Mouse (Mus musculus) gastrocnemius, postnatal 25 days (tissue): ENCODE data around the gene Axin1. TPM values are rescaled to one million over a fixed set of nuclear protein-coding genes. Genes with fewer than 3 reads are reported as not detected.
"Not testable (repeated sequence)": the region's sequence is repeated elsewhere in the genome, so short reads cannot be mapped to it uniquely, and the experiment has no call there.

ENCODE experiments used
- DNase-seq: peaks from one replicate; pipeline ENCODE4 v3.0.0; 2022
- total RNA-seq, 2 experiments: library from RNA; stranded (reverse); gene quantifications; 1 replicate in 1 of 2; 2 replicates in 1 of 2; pipeline ENCODE4 v1.2.3; 2021

The Axin1 gene
- total RNA-seq, 2 experiments from 2014 or later = 10.8 to 17.2 TPM

GRCm38 (mm10) chr17:26119766-26120710 is 18.4 kb upstream of the Axin1 start:
- no peak for DNase-seq

GRCm38 (mm10) chr17:26122431-26123140 is 15.9 kb upstream of the Axin1 start:
- DNase-seq = no peak

GRCm38 (mm10) chr17:26123267-26123684 is 15.2 kb upstream of the Axin1 start, which contains the start of gene Mrpl28:
Gene Mrpl28 (plus strand): TSS chr17:26123500.
- peak; percentile 91 for DNase-seq

GRCm38 (mm10) chr17:26124560-26124959 is 13.9 kb upstream of the Axin1 start:
- no peak for DNase-seq

DNA sequence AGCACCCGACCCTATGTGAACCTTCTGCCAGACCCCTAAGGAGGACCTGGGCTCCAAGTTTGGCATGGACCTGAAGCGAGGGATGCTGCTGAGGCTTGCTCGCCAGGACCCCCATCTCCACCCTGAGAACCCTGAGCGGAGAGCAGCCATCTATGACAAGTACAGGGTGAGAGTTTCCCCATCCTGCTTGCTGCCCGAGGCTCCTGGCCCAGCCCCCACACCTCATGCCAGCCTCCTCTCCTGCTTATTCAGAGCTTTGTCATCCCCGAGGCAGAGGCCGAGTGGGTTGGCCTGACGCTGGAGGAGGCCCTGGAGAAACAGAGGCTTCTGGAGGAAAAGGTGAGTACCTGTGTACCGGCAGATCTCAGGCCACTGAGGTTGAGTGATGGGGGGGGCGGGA is 13.3 kb upstream of the Axin1 start:
- DNase-seq = no peak

DNA sequence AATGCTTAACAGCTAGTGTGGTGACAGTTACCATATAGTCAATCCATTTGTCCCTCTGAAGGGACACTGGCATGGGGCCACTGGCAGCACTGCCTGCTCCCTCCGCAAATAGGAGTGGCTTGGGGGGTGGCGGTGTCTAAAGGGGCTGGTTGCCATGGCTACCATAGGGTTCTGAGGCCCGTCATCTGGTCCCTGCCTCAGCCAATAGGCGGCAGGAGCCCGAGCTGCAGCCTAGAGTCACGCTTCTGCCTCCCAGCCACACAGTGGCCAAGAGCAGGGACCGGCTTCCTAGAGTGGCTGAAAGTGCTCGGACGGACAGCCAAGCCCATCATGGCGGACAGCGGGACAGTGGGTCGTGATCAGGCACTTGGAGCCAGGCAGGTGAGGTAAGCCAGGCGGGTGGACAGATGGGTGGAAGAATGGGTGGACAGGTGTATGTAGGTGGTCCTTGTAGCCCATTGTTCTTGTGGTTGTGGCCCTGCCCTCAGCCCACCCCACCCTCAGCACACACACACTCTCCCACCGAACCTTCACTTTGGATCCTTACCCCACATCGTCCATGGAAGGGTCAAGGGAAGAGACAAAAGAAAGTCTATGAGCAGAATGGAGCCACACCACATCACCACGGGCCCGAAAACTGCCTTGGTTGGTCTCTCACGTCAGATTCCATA is 7.3 kb upstream of the Axin1 start:
- DNase-seq = no peak

DNA sequence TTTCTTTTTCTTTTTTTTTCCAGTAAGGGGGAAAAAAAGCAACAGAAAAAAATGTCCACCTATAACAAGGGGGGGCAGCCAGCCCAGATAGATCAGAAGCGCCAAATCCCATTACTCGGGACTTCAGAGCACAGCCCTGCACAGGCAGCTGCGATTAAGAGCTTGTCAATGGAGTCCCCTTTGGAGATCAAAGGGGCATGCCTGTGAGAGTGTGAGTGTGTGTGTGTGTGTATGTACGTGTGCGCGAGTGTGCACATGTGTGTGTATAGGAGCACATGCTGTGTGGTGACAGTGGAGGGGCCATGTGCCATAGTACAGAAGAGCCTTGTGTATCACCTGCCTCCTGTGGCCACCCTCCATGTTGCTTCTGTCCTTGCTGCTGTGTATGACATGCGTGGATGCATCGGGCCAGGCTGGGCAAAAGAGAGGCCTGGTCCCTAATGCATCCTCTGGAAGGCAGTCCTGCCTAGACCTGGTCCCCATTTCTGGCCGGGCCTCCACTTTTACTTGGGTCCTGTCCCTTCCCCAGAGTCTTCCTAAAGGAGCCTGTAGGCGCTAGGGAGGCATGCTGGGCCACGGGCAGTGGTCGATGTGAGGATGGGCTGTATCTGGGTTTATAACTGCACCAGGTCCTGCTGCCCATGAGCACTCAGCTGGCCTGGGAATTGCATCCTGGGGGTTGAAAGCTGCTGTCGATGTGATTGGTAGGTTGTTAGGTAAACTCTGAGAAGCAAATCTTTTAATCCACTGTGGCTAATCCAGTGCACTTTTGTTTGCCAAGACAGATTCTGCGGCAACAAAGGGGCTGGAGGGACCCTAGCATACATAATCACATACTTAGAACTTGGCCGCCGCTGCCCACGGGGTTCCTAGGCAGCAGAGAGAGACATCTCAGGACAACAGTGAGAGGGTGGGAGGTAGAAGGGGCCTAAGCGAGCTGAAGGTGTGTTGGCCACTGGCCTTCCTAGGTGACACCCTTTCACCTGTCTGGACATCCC is 6.3 kb upstream of the Axin1 start:
- no peak for DNase-seq

- DNase-seq = no peak
Measured at GRCm38 (mm10) chr17:26137106-26137750, 1.3 kb upstream of the Axin1 start.

GRCm38 (mm10) chr17:26137751-26138130 is 747 bp upstream of the Axin1 start:
- no peak for DNase-seq

GRCm38 (mm10) chr17:26138901-26139381 is 453 bp downstream of the Axin1 start:
- DNase-seq = no peak

GRCm38 (mm10) chr17:26142796-26143195 is 4.3 kb downstream of the Axin1 start:
- DNase-seq = no peak

- DNase-seq = no peak
Measured at GRCm38 (mm10) chr17:26143386-26143785, 4.9 kb downstream of the Axin1 start.

- DNase-seq = no peak
Measured at GRCm38 (mm10) chr17:26149056-26149455, 10.6 kb downstream of the Axin1 start.

GRCm38 (mm10) chr17:26151886-26152630 is 13.6 kb downstream of the Axin1 start:
- DNase-seq = no peak

DNA sequence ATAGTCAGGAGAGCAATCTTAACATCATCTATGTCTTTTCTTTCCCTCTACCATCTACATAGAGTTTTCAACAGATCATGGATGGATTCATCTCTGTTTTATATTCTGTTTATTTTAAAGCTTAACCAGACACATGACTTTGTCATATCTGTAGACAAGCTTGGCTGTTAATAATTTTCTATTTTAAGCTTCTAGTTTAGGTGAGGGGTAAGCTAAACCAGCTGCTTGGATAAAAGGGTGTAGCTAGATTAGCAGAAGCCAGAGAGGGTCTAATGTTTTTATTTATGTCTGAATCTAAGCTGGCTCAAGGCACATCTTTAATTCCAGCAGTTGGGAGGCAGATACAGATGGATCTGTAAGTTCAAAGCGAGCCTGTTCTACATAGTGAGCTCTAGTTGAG is 24.2 kb downstream of the Axin1 start:
- DNase-seq = no peak

GRCm38 (mm10) chr17:26168039-26168438 is 29.6 kb downstream of the Axin1 start:
- DNase-seq = no peak

GRCm38 (mm10) chr17:26175248-26175647 is 36.8 kb downstream of the Axin1 start:
- DNase-seq = not testable (repeated sequence)

DNA sequence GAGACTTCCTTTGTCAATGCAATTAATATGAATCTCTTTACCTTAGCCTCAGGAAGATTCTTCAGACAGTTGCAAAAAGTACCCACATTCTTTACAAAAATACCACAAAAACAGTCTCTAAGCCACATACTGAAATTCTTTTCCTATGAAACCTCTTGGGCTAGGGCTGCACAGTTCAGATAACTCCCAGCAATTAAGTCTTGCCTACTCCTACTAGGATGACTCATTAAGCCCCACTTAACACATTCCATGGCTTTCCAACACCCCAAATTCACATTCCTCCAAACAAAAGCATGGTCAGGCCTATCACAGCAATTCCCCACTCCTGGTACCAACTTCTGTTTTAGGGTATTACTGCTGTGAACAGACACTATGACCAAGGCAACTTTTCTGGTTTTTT is 40.1 kb downstream of the Axin1 start:
- DNase-seq = no peak

DNA sequence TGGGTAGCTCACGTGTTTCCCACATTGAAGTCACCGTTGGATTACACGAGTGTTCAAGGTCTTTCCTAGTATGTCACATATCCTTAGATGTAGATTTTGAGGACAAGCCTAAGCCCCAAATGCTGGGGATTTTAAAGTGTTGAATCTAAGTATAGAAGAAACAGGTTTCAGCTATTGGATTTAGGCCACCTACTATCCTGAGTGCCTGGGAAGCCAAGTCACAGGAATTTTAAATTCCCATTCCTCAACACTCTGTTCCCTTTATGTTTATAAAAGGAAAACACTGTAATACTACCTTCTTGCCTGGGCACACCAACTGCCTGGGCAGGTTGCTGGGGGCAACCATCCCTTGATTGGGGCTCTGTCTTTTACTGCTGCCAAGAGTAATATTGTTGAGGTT is 42.7 kb downstream of the Axin1 start:
- DNase-seq = no peak

DNA sequence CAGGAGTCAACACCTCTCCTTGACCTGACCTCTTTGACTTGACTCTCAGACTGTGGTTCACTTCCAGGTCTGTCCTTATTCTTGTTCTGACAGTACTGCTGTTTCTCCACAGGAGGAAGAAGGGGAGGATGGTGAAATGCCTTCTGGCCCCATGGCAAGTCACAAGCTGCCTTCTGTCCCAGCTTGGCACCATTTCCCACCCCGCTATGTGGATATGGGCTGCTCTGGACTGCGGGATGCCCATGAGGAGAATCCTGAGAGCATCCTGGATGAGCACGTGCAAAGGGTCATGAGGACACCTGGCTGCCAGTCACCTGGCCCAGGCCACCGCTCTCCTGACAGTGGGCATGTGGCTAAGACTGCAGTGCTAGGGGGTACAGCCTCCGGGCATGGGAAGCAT is 49.1 kb downstream of the Axin1 start:
- no peak for DNase-seq
